Mouse (Mus musculus) adrenal gland (tissue): Measurements from ENCODE around the gene Endou.

ENCODE experiments used
- intact Hi-C: fragments of 180-260 bp; cut with DNase I; formaldehyde crosslinking; loops from one replicate; pipeline ENCODE4 v1.15.1; 2025
- long read RNA-seq, 2 experiments: library from polyadenylated mRNA; unstranded; transcript quantifications; one replicate each; pipeline ENCODE4 v2.0.0; 2020; ENCODE audit warnings: borderline replicate concordance in 1 of 2; ENCODE audit not compliant: insufficient replicate concordance in 1 of 2

The Endou gene
- long read RNA-seq, experiment 1, partial matches to known transcripts, result 2 of 2 reads
- long read RNA-seq, experiment 1, other reads (novel, unspliced or antisense), result 0 of 2 reads
- long read RNA-seq, experiment 2, result 0 reads

- intact Hi-C loops, result no loop called here
Measured at GRCm38 (mm10) chr15:97731111-97731510, at the start of gene Endou. Gene Endou, minus strand, starts transcription at chr15:97731339.

GRCm38 (mm10) chr15:97780611-97781031, 49.5 kb upstream of the Endou start:
- intact Hi-C loops, result loop anchor here (5.0 to 10.0 kb wide), 2 partner anchors 108 to 174 kb away; no protein-coding TSS in a partner anchor

- intact Hi-C loops, result no loop called here
Measured at GRCm38 (mm10) chr15:97779576-97779975, 48.4 kb upstream of the Endou start.

GRCm38 (mm10) chr15:97778311-97779098, 47.4 kb upstream of the Endou start, which contains the start of gene Slc48a1:
Gene Slc48a1, plus strand, starts transcription at chr15:97778520.
- intact Hi-C loops, result no loop called here

GRCm38 (mm10) chr15:97776919-97777318, 45.8 kb upstream of the Endou start:
- intact Hi-C loops, result loop anchor here (1.0 kb wide), 1 partner anchor 60 kb away; no protein-coding TSS in a partner anchor

- intact Hi-C loops, result loop anchor here (1.0 kb wide), 1 partner anchor 59 kb away; no protein-coding TSS in a partner anchor
Measured at GRCm38 (mm10) chr15:97776514-97776913, 45.4 kb upstream of the Endou start.

GRCm38 (mm10) chr15:97773961-97774370, 42.8 kb upstream of the Endou start:
- intact Hi-C loops, result no loop called here

- intact Hi-C loops, result no loop called here
Measured at GRCm38 (mm10) chr15:97773108-97773507, 42.0 kb upstream of the Endou start.

GRCm38 (mm10) chr15:97770280-97770679, 39.1 kb upstream of the Endou start:
- intact Hi-C loops, result no loop called here

GRCm38 (mm10) chr15:97768192-97768591, 37.1 kb upstream of the Endou start:
- intact Hi-C loops, result no loop called here

GRCm38 (mm10) chr15:97767280-97768186, 36.4 kb upstream of the Endou start, which contains the start of gene Rapgef3:
Gene Rapgef3, minus strand, starts transcription at chr15:97767972.
- intact Hi-C loops, result no loop called here

GRCm38 (mm10) chr15:97766594-97767279, 35.6 kb upstream of the Endou start:
- intact Hi-C loops, result no loop called here

GRCm38 (mm10) chr15:97766194-97766593, 35.1 kb upstream of the Endou start:
- intact Hi-C loops, result no loop called here

GRCm38 (mm10) chr15:97765090-97765794, 34.1 kb upstream of the Endou start:
- intact Hi-C loops, result no loop called here

- intact Hi-C loops, result no loop called here
Measured at GRCm38 (mm10) chr15:97764532-97764931, 33.4 kb upstream of the Endou start.

- intact Hi-C loops, result no loop called here
Measured at GRCm38 (mm10) chr15:97763256-97764049, 32.3 kb upstream of the Endou start.

- intact Hi-C loops, result no loop called here
Measured at GRCm38 (mm10) chr15:97762733-97763132, 31.6 kb upstream of the Endou start.

GRCm38 (mm10) chr15:97761438-97761837, 30.3 kb upstream of the Endou start:
- intact Hi-C loops, result no loop called here

- intact Hi-C loops, result no loop called here
Measured at GRCm38 (mm10) chr15:97760952-97761351, 29.8 kb upstream of the Endou start.
